Mouse (Mus musculus) lung, adult 2 months (tissue): ENCODE data around the gene Crim1. TPM values are rescaled to one million over a fixed set of nuclear protein-coding genes. Genes with fewer than 3 reads are reported as not detected.

ENCODE experiments used
- DNase-seq: peaks from one replicate; pipeline ENCODE4 v3.0.0; 2022
- H3K4me1 ChIP-seq: fragments of 200-500 bp; 2 replicates; pipeline ENCODE4 v1.6.1; 2011; ENCODE audit warnings: low read length; ENCODE audit not compliant: control insufficient read depth, insufficient read depth
- H3K4me3 ChIP-seq: fragments of 200-500 bp; replicated peaks from 2 replicates; pipeline ENCODE3; 2011; ENCODE audit warnings: low read depth, mild to moderate bottlenecking, control low read depth, low read length; ENCODE audit errors: extremely low read depth
- CTCF ChIP-seq: fragments of 200-500 bp; IDR thresholded peaks from 2 replicates; pipeline ENCODE4 v1.5.1; 2011; ENCODE audit warnings: mild to moderate bottlenecking, low read length, control low read depth; ENCODE audit not compliant: insufficient read depth
- POLR2A ChIP-seq: fragments of 200-500 bp; IDR thresholded peaks from 2 replicates; pipeline ENCODE4 v1.6.1; 2011; ENCODE audit warnings: low read depth, mild to moderate bottlenecking, control low read depth, low read length, borderline replicate concordance; ENCODE audit errors: extremely low read depth
- WGBS: fragments of 180-500 bp; shearing (Covaris S2); methylation state at CpG from one replicate; pipeline ENCODE4 v1.1.7; 2018; 5-methylcytosine and 5-hydroxymethylcytosine counted together
- polyA plus RNA-seq: library from polyadenylated mRNA; depleted of rRNA; stranded (reverse); fragments of >200 nt; gene quantifications from 2 replicates; pipeline ENCODE4 v1.2.3, GENCODE M21; 2012

The Crim1 gene
- polyA plus RNA-seq, 1 experiment, result 119 TPM

GRCm38 (mm10) chr17:78207246-78207645 is 7.2 kb downstream of the Crim1 start:
- WGBS, result 56% methylated on average over 3 of the region's 3 CpGs
- DNase-seq, result no peak
- Histone ChIP-seq H3K4me3 (no peak overlapping the region), H3K4me1 (peaks cover 28% of the 10 kb centered on the region)
- TF ChIP-seq POLR2A (no peak), CTCF (no peak)

- H3K4me1 ChIP-seq, result peaks cover 29% of the 10 kb centered on the region
- WGBS, result 78% methylated on average over 3 of the region's 3 CpGs
- no peak for TF ChIP-seq POLR2A
- no peak for TF ChIP-seq CTCF
- no peak overlapping the region for H3K4me3 ChIP-seq
- DNase-seq, result no peak
Observed at GRCm38 (mm10) chr17:78208805-78209204, 8.8 kb downstream of the Crim1 start.

DNA sequence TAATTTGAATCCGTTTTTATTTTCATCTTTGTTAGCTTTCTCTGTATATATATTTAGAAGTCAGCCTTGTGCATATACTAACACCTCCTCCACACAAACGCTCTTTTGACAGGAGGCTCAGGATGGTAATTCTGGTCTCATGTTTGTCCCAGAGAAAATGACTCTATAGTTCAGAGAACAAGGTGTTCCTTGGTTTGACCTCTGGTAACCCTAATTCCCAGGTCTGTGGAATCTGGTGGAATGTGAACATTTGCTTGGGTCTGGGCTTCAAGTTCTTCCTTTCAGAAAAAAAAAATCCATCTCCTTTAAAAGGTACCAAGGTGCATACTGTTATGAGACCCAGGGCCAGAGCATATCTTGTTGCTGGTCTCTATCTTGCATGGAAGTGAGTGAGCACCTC is 9.6 kb downstream of the Crim1 start:
- Histone ChIP-seq H3K4me3 (no peak overlapping the region), H3K4me1 (peaks cover 25% of the 10 kb centered on the region)
- TF ChIP-seq POLR2A, result no peak
- TF ChIP-seq CTCF, result no peak
- 76% methylated on average over 2 of the region's 2 CpGs for WGBS
- DNase-seq, result no peak

GRCm38 (mm10) chr17:78211881-78212280 is 11.8 kb downstream of the Crim1 start:
- 65% methylated on average over 5 of the region's 5 CpGs for WGBS
- peaks cover 18% of the 10 kb centered on the region for H3K4me1 ChIP-seq
- TF ChIP-seq POLR2A, result no peak
- no peak for TF ChIP-seq CTCF

GRCm38 (mm10) chr17:78213128-78213527 is 13.1 kb downstream of the Crim1 start:
- H3K4me3 ChIP-seq, result no peak overlapping the region
- peaks cover 21% of the 10 kb centered on the region for H3K4me1 ChIP-seq
- DNase-seq, result no peak
- no peak for TF ChIP-seq POLR2A
- no peak for TF ChIP-seq CTCF
- 69% methylated on average over 6 of the region's 6 CpGs for WGBS

More at GRCm38 (mm10) chr17:78211881-78212280, 11.8 kb downstream of the Crim1 start:
- DNase-seq, result no peak
- no peak overlapping the region for H3K4me3 ChIP-seq

DNA sequence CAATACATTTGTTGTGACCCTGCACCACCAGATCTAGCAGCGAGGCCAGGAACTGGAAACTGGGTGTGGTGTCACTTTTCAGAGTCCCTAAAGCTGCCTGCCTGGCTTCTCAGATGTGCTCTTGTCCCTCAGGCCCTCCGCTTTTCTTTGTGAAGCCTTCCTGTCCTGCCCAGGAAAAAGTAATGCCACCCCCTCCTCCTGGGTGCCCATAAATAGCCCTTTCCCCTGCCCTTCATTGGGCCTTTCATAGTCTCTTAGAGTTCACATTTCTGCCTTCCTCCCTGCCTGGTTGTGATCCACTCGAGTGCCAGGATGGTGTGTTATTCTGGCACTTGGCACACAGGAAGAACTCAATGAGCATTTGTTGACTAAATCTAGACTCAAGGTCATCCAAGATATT is 16.5 kb downstream of the Crim1 start:
- H3K4me1 ChIP-seq, result peaks cover 34% of the 10 kb centered on the region
- no peak for DNase-seq
- 46% methylated on average over 3 of the region's 3 CpGs for WGBS
- TF ChIP-seq CTCF (no peak), POLR2A (no peak)
- H3K4me3 ChIP-seq, result no peak overlapping the region

DNA sequence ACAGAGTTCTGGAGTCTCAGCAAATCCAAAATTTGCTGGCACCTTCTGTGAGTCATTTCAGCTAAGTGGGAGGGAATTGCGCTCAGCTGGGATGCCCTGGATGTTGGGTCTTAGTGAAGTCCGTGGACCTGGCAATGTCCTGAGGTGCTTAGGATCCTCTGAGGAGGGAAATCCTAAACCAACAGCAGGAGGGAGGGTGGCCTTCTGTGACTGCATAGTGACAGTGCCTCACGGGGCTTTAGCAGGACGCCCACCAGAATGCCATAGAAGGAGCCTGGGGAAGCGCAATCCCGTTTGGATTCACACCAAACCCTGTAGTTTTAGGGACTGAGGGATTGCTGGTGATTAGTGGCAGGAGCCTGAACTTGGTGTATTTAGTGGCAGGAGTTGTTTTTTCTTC is 17.4 kb downstream of the Crim1 start:
- WGBS, result 83% methylated on average over 6 of the region's 6 CpGs
- H3K4me1 ChIP-seq, result peaks cover 36% of the 10 kb centered on the region

GRCm38 (mm10) chr17:78218506-78219232 is 18.6 kb downstream of the Crim1 start:
- TF ChIP-seq POLR2A, result no peak
- no peak for TF ChIP-seq CTCF
- 61% methylated on average over 10 of the region's 10 CpGs for WGBS
- no peak overlapping the region for H3K4me3 ChIP-seq
- peaks cover 29% of the 10 kb centered on the region for H3K4me1 ChIP-seq
- peak; percentile 47 for DNase-seq

More for the DNA sequence above, 17.4 kb downstream of the Crim1 start:
- TF ChIP-seq CTCF (no peak), POLR2A (no peak)
- DNase-seq, result no peak
- H3K4me3 ChIP-seq, result no peak overlapping the region

DNA sequence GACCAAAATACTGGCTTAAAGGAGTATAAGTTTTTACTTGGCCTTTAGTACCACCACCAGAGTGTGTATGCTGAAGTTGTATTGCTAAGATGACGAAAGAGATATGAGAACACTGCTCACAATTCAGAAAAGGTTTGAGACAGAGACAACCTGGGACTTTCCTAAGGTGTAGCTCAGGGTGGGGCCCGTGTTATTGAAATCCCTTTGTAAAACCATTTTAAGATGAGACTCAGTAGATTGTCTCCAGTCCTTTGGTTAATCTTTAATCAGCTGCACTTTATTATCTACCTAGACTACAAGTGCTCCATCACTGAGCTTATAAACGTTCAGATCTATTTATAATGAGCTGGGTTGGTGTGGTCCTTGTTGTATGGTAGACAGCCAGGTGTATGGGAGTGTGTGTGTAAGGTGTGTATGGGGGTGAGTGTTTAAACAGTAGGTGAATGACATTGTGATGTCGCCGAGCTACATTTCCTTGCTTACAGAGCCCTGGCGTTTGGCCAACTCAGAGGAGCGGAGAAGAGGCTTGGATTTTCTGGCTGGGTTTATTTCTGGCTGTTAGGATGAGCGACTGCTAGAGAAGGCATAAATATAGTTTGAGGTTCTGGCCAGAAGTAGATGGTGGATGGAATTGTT is 21.1 kb downstream of the Crim1 start:
- H3K4me1 ChIP-seq, result peaks cover 36% of the 10 kb centered on the region
- WGBS, result 33% methylated on average over 8 of the region's 8 CpGs
- no peak for DNase-seq
- TF ChIP-seq CTCF, result no peak
- no peak for TF ChIP-seq POLR2A
- H3K4me3 ChIP-seq, result no peak overlapping the region

DNA sequence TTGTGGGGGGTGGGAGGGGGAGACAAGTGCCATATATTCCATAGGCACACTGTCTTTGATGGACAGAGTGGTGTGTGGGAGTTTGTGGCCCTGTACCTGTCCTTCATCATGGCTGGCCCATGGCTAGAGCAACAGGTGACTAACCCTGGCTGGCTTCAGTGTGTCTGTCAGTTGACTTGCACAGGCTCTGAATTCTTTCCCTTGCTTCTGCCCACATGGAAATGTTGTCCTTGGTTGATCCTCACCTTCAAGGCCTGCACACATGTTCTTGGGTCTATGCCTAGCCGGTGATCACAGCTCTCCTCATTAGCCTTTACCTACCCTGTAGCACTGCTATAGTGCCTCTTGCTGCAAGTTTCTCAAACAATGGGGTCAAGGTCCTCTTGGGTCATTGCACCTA is 21.8 kb downstream of the Crim1 start:
- no peak for DNase-seq
- peaks cover 37% of the 10 kb centered on the region for H3K4me1 ChIP-seq
- H3K4me3 ChIP-seq, result no peak overlapping the region
- TF ChIP-seq CTCF (no peak), POLR2A (no peak)
- WGBS, result 92% methylated on average over 1 of the region's 1 CpGs

DNA sequence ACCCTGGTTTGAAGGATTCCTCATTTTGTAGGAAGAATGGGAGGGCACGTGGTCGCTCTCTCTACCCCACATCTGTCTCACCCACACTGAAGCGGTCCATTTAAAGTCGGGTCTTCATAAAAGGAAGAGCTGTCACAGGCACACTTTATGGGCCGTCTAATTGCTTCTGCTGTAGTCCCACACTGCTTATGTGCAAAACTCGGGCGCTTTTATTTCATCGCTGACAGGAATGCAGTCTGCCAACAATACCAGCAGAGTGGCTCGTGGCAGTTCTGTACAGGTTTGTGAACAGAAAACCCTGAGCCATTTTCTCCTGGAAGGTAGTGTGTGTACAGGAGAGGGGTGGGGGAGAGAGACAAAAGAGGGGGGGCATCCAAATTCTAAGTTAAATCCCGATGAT is 23.9 kb downstream of the Crim1 start:
- 75% methylated on average over 10 of the region's 10 CpGs for WGBS
- Histone ChIP-seq H3K4me1 (peaks cover 22% of the 10 kb centered on the region), H3K4me3 (no peak overlapping the region)
- no peak for TF ChIP-seq POLR2A
- TF ChIP-seq CTCF, result no peak
- no peak for DNase-seq
